Mouse (Mus musculus) gastrocnemius, postnatal 36 days (tissue): ENCODE measurements around the gene Zfp62. TPM values are rescaled to one million over a fixed set of nuclear protein-coding genes. Genes with fewer than 3 reads are reported as not detected.
"Not testable (repeated sequence)": the region's sequence is repeated elsewhere in the genome, so short reads cannot be mapped to it uniquely, and the experiment has no call there.

Experiments
- DNase-seq, 2 experiments: peaks; one replicate each; pipeline ENCODE4 v3.0.0; 2022
- intact Hi-C: fragments of 180-260 bp; cut with DNase I; formaldehyde crosslinking; loops from one replicate; pipeline ENCODE4 v1.15.1; 2025
- long read RNA-seq, 2 experiments: library from polyadenylated mRNA; stranded (forward); transcript quantifications; one replicate each; pipeline ENCODE4 v2.0.0; 2021
- total RNA-seq, 2 experiments: library from RNA; stranded (reverse); gene quantifications; 2 replicates each; pipeline ENCODE4 v1.2.3; 2021

The Zfp62 gene
- total RNA-seq: 10 to 100 TPM; 17.2 to 20.9 TPM
- long read RNA-seq, experiment 1, full-length matches to known transcripts: 5 of 14 reads
- long read RNA-seq, experiment 1, partial matches to known transcripts: 0 of 14 reads
- long read RNA-seq, experiment 1, other reads (novel, unspliced or antisense): 9 of 14 reads
- long read RNA-seq, experiment 2, full-length matches to known transcripts: 4 of 22 reads
- long read RNA-seq, experiment 2, partial matches to known transcripts: 0 of 22 reads
- long read RNA-seq, experiment 2, other reads (novel, unspliced or antisense): 18 of 22 reads

DNA sequence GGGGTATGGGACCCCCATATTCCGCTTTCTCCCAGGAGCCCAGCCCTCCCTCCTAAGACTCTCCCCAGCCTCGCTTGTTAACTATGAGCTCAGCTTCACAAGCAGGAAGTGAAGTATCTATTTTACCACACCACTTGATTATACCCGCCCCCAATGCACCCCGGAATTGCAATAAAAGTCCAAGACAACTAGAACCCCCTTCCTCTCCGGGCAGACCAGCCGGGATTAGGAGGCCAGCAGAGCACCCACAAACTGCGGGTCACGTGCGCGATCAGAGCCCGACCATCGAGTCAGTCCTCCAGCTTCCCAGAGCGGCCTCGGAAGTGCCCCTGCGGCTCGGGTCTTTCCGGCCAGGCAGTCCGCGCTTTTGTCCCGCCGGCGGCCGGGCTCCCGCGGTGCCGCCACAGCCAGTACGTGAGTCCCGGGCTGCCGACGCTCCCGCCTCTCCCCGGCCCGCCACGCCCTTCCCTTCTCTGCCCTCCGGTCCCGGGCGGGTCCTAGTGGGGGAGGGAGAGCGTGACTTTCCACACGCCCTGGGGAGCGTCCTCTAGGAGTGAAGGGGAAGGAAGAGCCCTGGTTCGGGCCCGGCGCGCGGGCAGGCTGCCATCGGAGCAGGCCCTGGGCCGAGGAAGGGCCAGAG lies at the start of gene Zfp62:
Gene Zfp62 (plus strand): TSS at position 164 of the 640 bp plus-strand sequence.
- peak; percentile 93 to 95 for DNase-seq
- intact Hi-C loops: loop anchor here (2.0 to 10.0 kb wide), 2 partner anchors 48 to 328 kb away; partner anchors contain the start of gene Irgm1

DNA sequence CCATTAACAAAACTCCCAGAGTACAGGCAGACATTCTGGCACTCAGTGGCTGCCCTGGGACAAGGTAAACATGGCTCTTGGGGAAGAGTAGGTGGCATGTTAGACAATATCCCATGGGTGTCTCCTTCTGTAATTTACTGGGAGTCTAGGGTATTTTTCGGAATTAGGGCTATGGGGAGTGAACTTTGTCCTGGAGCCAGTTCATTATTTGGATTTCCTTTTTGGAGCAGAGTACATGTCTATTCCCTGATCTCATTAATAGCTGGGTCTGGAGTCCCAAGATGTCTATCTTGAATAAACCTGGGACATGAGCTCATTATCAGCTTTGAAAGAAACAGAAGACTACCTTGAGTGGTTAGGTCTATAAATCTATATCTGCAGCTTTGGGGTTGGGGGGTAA lies 49.0 kb upstream of the Zfp62 start, which contains the start of gene Olfr1394:
Gene Olfr1394 (plus strand): TSS at position 301 of the 400 bp plus-strand sequence.
- intact Hi-C loops: no loop called here
- no peak for DNase-seq

DNA sequence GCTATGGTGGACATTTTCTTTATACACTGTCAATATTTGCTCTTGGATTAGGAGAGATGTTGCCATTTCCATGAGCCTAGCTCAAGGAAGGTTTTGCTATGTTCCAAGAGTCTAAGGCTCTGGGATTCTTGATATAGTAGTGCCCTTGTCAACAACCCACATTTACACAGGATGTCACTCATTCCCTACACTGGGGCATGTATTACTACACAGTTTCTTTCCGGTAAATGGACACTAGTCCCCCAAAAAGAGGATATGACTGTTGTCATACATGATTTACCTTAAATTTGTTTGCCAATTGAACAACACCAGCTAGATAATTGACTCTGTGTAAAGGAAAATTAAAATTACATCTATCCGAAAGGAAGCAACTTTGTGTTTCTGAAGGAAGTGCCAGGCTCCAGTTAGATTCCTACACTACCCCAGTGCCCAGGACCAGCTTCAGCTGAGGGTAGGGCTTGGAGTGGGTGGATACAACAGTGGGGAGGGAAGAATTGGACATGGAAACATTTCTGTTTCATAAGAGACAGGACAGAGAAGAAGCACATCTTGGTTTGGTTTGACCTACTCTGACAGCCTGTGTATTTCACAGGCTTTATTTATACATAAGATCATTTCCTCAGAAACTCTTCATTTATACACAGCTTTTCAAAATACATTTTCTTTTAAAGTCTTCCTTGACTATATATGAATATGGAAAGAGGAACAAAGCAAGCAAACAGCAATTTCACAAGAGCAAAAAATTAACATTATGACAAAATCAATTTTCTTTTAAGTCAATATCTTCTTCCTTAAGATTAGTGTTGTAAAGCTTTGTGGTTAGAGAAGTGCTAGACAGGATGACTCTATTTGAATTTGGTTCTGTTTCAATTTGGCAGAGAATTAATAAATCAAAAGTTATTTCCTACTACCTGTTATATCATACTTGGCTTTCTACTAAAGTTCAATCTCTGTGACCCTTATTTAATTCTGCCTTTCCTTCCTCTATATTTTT lies 46.0 kb upstream of the Zfp62 start:
- no peak for DNase-seq
- intact Hi-C loops: no loop called here

DNA sequence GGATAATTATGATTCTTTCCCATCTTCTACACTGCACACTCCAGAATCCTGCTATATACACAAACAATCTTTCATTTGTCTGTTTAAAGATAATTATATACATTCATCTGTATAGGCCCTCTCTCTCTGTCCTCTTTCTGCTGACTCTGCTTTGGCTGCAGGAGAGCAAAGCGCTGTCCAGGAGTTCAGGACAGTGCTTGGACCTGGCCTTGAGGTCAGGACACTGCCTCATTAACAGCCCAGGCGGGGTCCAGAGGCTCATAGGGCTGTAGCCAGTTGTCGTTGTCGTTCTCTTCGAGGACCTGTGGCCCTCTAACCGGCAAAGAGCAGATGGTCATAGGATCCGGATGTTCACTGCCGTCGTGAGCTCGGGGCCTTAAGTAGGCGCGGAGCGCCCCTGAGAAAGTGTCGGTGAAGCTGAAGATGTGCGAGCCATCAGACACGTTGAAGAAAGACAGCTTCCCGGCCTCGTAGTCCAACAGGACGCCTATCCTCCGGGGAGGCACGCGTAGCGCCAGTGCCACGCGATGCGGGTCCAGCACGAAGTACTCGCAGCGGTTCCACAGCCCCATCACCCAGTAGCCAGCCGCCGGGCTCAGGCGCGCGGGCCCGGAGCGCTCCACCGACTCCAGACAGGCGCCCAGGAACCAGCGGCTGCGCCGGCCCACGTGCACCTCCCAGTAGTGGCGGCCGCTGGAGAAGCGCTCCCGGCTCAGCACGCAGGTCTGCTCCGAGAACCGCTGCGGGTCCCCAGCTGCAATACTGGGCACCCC lies 34.1 kb upstream of the Zfp62 start:
- DNase-seq: no peak

DNA sequence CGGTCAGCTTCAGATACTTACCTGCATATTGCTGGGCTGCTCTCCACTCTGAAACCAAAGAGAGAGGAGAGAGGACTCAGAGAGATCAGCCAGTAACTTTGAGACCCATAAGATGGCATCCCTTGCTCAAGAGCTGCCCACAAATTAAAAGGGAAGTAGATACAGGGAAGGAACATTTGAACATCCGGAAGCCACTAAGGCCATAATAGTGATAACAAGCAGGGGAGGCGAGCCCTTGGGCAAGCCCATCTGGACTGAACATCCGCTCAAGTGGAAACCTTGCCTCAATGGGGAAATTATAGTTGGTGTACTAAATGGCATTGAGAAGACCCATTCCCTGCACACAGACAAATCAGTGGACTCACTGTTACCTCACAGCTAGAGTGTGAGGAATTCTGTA lies 32.5 kb upstream of the Zfp62 start:
- no peak for DNase-seq
- intact Hi-C loops: no loop called here

More for the DNA sequence above, 34.1 kb upstream of the Zfp62 start:
- intact Hi-C loops: no loop called here

DNA sequence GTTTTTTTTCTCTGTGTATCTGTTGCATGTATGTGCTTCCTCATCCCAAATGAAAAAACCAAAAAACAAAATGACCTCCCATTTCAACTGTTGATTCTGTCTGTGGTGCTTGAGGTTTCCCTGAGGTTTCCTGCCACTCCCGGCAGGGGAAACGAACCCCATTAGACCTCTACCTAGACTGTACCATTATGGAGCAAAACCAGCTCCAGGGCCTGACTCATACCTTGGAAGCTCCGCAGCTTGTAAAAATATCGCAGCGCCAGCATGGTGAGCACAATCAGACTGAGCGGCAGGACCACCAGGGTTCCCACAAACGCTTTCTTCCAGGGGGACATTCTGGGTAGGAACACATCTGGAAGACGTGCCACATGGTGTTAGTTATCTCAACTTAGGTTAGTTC lies 27.7 kb upstream of the Zfp62 start:
- no peak for DNase-seq
- intact Hi-C loops: no loop called here

DNA sequence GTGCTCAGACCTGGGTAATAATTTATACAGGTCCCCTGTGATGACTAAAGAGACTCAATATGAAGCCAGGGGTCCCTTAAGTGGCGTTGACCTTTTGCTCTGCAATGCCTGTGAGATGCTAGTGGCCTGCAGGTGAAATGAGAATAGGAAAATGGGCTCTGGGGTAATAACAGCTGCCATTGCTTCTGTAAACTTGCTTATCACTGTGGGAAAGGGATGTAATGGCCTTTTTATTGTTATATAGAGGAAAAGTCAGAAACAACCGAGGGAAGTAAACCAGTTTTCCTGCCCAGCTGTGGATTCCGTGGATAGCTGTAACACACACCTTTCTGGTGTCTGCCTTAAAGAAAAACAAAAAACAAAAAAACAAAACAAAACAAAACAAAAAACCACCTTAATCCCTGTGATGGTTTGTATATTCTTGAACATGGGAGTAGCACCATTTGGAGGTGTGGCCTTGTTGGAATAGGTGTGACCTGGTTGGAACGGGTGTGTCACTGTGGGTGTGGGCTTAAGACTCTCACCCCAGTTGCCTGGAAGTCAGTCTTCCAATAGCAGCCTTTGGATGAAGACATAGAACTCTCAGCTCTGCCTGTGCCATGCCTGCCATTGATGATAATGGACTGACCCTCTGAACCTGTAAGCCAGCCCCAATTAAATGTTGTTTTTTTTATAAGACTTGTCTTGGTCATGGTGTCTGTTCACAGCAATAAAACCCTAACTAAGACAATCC lies 26.9 kb upstream of the Zfp62 start:
- DNase-seq, intact Hi-C loops: not testable (repeated sequence)

DNA sequence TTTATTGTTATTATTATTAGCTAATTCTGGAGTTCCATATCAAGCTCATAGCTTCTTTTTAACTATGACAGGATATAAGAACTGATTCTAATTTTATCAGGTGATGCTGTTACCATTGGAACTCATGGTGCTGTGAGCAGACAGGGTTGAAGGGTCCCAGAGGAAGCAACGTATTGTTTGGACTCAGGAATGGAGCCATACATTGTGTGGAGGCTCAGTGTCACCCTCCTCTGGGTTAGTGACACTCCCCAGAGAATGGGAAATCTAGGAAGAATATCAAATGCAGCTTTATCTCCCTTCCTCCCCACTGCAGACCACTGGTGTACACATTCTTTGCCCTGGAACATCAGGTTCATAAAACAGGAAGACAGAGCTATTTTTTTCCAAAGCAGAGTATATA lies 19.9 kb upstream of the Zfp62 start:
- intact Hi-C loops: no loop called here
- DNase-seq: no peak

DNA sequence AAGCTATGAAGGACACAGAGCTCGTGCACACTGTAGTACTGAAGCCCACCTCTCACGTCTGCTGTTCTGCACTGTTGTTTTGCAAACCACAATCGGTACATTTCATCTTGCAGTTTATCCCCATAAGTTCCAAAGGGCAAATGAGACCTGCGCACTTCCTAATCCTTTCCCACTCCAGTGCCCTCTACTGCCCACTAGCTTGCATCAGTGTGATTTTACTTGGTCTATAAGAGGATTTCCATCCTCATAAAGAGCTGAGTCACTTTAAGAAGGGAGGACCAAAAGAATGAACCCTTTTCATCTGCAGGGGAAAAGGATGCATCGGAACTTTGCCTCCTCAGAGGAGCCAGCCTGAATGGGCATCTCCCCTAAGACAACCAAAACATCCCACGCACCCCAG lies 16.6 kb upstream of the Zfp62 start:
- intact Hi-C loops: loop anchor here (2.0 kb wide), 1 partner anchor 86 kb away; no protein-coding TSS in a partner anchor

DNA sequence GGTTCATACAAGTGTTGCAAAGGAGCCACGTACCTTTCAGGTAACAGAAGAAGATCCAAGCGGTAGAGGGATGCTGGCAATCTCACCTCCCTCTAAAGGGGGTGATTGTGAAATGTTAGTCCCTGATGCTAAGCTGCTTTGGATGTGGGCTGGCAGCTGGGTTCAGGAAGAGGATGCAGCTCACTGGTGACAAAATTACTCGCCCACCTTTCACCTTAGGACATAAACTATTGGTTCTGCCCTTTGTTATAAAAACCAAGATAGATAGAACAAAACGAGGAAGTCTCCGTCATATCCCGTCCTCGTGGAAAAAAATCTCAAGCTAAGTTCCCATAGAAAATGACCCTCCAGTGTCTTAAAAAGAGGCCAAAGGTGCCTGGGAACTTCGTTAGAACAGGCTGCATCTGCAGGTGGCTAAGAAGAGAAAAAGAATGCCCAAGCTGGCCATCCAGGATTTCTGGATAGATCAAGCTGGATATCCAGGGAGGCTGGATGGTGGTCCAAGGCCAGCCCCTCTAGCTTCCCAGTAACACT lies 16.1 kb upstream of the Zfp62 start, which contains the start of gene Btnl9:
Gene Btnl9 (minus strand): TSS at position 205 of the 534 bp plus-strand sequence.
- DNase-seq: no peak
- intact Hi-C loops: loop anchor here (2.0 kb wide), 1 partner anchor 86 kb away; no protein-coding TSS in a partner anchor

More for the DNA sequence above, 16.6 kb upstream of the Zfp62 start:
- no peak for DNase-seq

DNA sequence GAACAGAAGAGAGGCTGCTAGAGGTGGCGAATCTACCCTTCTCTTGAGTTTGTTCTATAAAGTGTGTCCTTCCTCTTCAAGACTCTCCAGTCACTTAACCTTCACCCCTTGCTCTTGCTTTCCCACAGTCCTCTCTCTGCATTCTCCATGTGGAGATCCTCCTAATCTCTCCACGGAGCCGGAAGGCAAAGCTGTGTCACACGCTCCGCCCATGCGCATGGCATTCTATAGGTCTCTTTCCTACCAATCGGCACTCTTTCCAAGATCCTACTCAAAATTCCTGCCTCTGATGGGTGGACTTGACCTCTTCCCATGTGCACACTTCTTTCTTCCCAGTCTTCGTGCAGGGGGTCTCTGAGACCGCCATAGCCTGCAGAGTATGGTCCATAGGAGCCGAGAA lies 15.4 kb upstream of the Zfp62 start:
- DNase-seq: no peak
- intact Hi-C loops: loop anchor here (2.0 kb wide), 1 partner anchor 85 kb away; no protein-coding TSS in a partner anchor

DNA sequence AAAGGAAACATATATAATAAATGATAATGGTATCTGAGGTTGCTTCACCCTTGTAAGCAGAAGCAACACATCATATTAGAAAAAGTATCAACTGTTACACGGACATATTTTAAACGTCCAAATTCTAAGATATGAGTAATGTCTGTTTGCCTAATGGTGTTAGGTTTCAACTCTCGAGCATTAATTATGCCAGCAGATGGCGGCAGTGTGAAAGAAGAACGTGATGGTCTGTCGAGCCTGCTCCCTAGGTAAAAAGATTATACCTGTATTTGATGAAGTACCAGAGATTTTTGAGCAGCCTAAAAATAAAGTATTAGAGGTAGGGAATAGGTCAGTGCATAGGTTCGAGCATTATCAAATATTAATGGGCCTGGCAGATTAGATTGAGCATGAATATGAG lies 13.4 kb upstream of the Zfp62 start:
- DNase-seq: peak in 1 of 2 experiments; percentile 46
- intact Hi-C loops: no loop called here

DNA sequence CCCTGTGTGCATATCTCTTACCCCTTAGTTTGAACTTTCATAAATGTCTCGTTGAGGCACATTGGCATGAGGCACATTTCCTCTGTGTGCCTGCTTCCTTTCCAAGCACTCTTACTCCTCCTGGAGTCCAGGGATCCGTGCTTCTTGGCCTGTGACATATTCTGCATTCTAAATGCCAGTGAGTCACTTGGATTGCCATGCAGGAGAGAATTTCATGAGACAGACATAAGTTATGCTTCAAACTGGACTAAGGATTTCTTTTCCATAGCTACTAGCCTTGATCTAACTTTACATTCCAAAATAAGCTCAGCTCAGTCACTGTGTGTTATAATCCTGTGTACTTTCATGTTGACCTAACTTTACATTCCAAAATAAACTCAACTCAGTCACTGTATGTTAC lies 12.0 kb upstream of the Zfp62 start:
- intact Hi-C loops: no loop called here

DNA sequence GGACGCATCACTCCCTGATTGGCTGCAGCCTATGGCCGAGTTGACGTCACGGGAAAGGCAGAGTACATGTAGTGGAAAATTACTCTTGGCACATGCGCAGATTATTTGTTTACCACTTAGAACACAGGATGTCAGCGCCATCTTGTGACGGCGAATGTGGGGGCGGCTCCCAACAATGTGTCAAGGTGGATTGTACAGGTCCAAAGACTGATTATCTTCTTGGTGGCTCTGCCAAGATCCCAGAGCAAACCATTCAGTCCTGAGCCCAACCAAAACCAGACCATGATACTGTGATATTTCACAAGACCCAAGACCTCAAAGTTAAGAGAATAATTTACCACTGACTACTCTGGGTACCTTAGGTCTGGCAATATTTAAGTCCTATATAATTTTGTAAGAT lies 8.3 kb upstream of the Zfp62 start:
- intact Hi-C loops: not testable (repeated sequence)

More for the DNA sequence above, 12.0 kb upstream of the Zfp62 start:
- DNase-seq: no peak

DNA sequence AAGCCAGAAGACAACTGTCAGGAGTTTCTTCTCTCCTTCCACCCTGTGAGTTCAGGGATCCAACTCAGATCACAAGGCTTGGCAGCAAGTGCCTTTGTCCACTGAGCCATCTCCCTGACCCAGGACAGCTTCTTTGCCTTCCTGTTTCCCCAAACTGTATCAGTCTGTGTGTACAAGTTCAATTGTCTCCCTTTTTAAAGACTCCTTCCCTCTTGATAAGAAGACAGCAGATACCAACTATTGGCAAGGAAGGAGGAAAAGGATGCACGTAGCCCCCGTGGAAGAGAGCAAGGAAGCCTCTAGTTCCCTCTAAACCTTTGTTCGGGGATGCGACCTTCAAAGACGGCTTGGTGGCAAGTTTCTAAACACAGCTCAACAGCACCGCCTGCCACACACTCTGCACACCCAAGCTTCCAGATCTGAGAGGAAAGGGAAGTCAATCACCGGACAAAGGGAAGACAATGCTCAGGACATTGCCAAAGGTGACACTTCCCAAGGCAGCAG lies 7.2 kb upstream of the Zfp62 start:
- no peak for DNase-seq
- intact Hi-C loops: no loop called here

More for the DNA sequence above, 8.3 kb upstream of the Zfp62 start:
- DNase-seq: not testable (repeated sequence)

DNA sequence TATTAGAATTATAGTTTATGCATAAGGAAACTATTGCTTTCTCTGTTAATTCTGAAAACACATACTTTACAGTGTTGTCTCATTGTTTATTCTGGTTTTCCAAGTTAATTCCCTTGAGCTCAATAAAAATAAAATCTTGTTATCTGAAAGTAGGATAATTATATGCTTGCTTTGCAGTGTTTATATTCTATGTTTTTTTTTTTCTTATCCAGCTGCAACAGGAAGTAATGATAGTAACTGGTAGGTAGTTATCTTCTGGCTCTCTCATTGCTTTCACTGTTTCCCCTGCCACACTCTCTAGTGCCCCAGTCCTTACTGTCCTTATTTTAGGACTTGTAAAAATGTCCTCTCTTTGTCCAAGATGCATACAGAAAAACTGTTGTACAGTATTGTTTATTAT lies 2.4 kb upstream of the Zfp62 start:
- intact Hi-C loops: loop anchor here (10.0 kb wide), 1 partner anchor 326 kb away; the partner anchor contains the start of gene Irgm1
- DNase-seq: no peak

DNA sequence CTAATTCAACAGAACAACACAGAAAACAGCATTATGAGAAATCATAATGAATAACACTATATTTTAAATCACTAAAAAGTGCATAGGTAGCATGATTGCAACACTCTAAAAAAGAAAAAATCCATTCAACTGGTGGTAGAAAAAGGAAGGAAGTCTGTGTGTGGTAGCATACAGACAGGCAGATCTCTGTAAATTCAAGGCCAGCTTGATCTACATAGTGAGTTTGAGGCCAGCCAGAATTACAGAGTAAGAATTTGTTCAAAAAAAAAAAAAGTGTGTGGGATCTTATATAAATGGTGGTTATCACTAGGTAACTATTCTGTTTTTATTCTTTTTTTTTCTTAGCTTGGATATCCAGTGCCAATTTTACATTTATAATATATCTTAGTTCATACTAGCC lies 1.9 kb upstream of the Zfp62 start:
- no peak for DNase-seq
- intact Hi-C loops: loop anchor here (10.0 kb wide), 1 partner anchor 326 kb away; the partner anchor contains the start of gene Irgm1

DNA sequence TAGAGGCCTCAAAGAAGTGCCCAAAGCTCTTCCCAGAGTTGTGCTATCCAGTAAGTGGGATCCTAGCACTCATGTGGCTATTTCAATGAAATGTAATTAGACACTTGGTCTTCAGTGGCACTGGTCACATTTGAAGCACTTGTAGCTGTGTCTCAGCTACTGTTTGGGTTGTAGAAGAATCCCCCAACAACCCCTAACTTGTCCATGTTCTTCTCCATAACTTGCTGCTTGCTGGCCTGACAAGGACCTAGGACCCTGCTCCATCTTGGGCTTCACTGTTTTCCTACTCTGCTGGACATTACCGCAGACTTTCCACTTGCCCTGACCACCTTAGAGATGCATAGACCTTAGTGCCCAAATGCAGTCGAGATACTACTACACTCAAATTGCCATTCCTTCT lies 1.0 kb upstream of the Zfp62 start:
- DNase-seq: no peak
- intact Hi-C loops: loop anchor here (2.0 to 10.0 kb wide), 2 partner anchors 49 to 327 kb away; partner anchors contain the start of gene Irgm1
